Mouse (Mus musculus) hindbrain, embryonic 12.5 days (tissue): ENCODE data around the gene Sdf2l1. TPM values are rescaled to one million over a fixed set of nuclear protein-coding genes. Genes with fewer than 3 reads are reported as not detected.
A peak's percentile ranks its signal among the peaks of the same experiment; 100 is the strongest.
"Not testable (repeated sequence)": the region's sequence is repeated elsewhere in the genome, so short reads cannot be mapped to it uniquely, and the experiment has no call there.

Source experiments
- ATAC-seq: fragments of 200-750 bp; cut with Nextera tagmentation; 2 replicates; pipeline ENCODE4 v1.8.0; 2017; ENCODE audit warnings: moderate TSS enrichment; ENCODE audit not compliant: low FRiP score
- H3K27ac ChIP-seq: fragments of 300-500 bp; sonication (generic); 2 replicates; pipeline ENCODE4 v1.5.1; 2016; ENCODE audit warnings: mild to moderate bottlenecking
- H3K27me3 ChIP-seq: fragments of 300-500 bp; sonication (generic); 2 replicates; pipeline ENCODE4 v1.6.1; 2016; ENCODE audit warnings: mild to moderate bottlenecking
- H3K36me3 ChIP-seq: fragments of 300-500 bp; sonication (generic); 2 replicates; pipeline ENCODE4 v1.6.1; 2016; ENCODE audit warnings: mild to moderate bottlenecking
- H3K4me1 ChIP-seq: fragments of 300-500 bp; sonication (generic); 2 replicates; pipeline ENCODE4 v1.6.1; 2016
- H3K4me2 ChIP-seq: fragments of 300-500 bp; sonication (generic); replicated peaks from 2 replicates; pipeline ENCODE4 v1.6.1; 2016; ENCODE audit warnings: mild to moderate bottlenecking
- H3K4me3 ChIP-seq: fragments of 300-500 bp; sonication (generic); 2 replicates; pipeline ENCODE4 v1.5.1; 2016; ENCODE audit warnings: mild to moderate bottlenecking
- H3K9ac ChIP-seq: fragments of 300-500 bp; sonication (generic); 2 replicates; pipeline ENCODE4 v1.6.1; 2016; ENCODE audit warnings: mild to moderate bottlenecking, moderate library complexity
- H3K9me3 ChIP-seq: fragments of 300-500 bp; sonication (generic); replicated peaks from 2 replicates; pipeline ENCODE4 v1.6.1; 2016; ENCODE audit warnings: mild to moderate bottlenecking
- WGBS: fragments of 180-500 bp; shearing (Covaris S2); methylation state at CpG from one replicate; pipeline ENCODE4 v1.1.7; 2016; 5-methylcytosine and 5-hydroxymethylcytosine counted together
- polyA plus RNA-seq: library from polyadenylated mRNA; unstranded; fragments of >200 nt; fragmentation: Nextera tagmentation; extraction: Ambion mirVana; gene quantifications from 2 replicates; pipeline ENCODE4 v1.2.1, GENCODE M21; 2016

Sdf2l1 gene
- polyA plus RNA-seq = 57.6 and 67.0 TPM in 2 replicates

- no peaks in the 10 kb centered on the region for H3K27me3 ChIP-seq
- peak within 1 kb of the TSS; percentile 66 for H3K4me3 ChIP-seq
- H3K4me1 ChIP-seq = peaks cover 18% of the 10 kb centered on the region
- H3K9me3 ChIP-seq = no peaks in the 10 kb centered on the region
- peak within 1 kb of the TSS; percentile 85 for H3K27ac ChIP-seq
- H3K9ac ChIP-seq = peak within 1 kb of the TSS; percentile 68
- under 1% methylated on average over 47 of the region's 47 CpGs for WGBS
- H3K36me3 ChIP-seq = no peaks in the 10 kb centered on the region
- ATAC-seq = peak; percentile 98
- peak within 1 kb of the TSS; percentile 99 for H3K4me2 ChIP-seq
Measured at GRCm38 (mm10) chr16:17132089-17132905, at the start of gene Sdf2l1. Gene Sdf2l1 (minus strand): TSS chr16:17132383.

- Histone ChIP-seq H3K4me2 (no peak overlapping the region), H3K4me3 (no peak overlapping the region), H3K36me3 (peaks cover 14% of the 10 kb centered on the region; the same call in 1 of the 2 replicates), H3K27me3 (no peaks in the 10 kb centered on the region), H3K27ac (no peak overlapping the region), H3K4me1 (no peaks in the 10 kb centered on the region), H3K9me3 (no peaks in the 10 kb centered on the region), H3K9ac (no peak overlapping the region)
- ATAC-seq = no peak
- 90% methylated on average over 4 of the region's 4 CpGs for WGBS
Measured at GRCm38 (mm10) chr16:17181382-17181781, 49.2 kb upstream of the Sdf2l1 start.

- Histone ChIP-seq H3K27me3 (no peaks in the 10 kb centered on the region), H3K4me3 (no peak overlapping the region), H3K9ac (no peak overlapping the region), H3K4me2 (no peak overlapping the region), H3K27ac (no peak overlapping the region), H3K4me1 (no peaks in the 10 kb centered on the region), H3K9me3 (no peaks in the 10 kb centered on the region), H3K36me3 (peaks cover 20% of the 10 kb centered on the region)
- 91% methylated on average over 3 of the region's 3 CpGs for WGBS
- no peak for ATAC-seq
Measured at GRCm38 (mm10) chr16:17179706-17180105, 47.5 kb upstream of the Sdf2l1 start.

- H3K9ac ChIP-seq = no peak overlapping the region
- ATAC-seq = no peak
- H3K27me3 ChIP-seq = no peaks in the 10 kb centered on the region
- H3K4me1 ChIP-seq = no peaks in the 10 kb centered on the region
- peaks cover 32% of the 10 kb centered on the region for H3K36me3 ChIP-seq
- no peaks in the 10 kb centered on the region for H3K9me3 ChIP-seq
- no peak overlapping the region for H3K4me2 ChIP-seq
- no peak overlapping the region for H3K27ac ChIP-seq
- WGBS = 94% methylated on average over 1 of the region's 1 CpGs
- no peak overlapping the region for H3K4me3 ChIP-seq
Measured at GRCm38 (mm10) chr16:17177623-17178170, 45.5 kb upstream of the Sdf2l1 start.

- Histone ChIP-seq H3K27me3 (no peaks in the 10 kb centered on the region), H3K4me2 (no peak overlapping the region), H3K27ac (no peak overlapping the region), H3K9ac (no peak overlapping the region), H3K4me3 (no peak overlapping the region), H3K9me3 (no peaks in the 10 kb centered on the region), H3K4me1 (no peaks in the 10 kb centered on the region), H3K36me3 (peaks cover 45% of the 10 kb centered on the region)
- ATAC-seq = no peak
- 100% methylated on average over 2 of the region's 2 CpGs for WGBS
Measured at GRCm38 (mm10) chr16:17175765-17176164, 43.6 kb upstream of the Sdf2l1 start.

GRCm38 (mm10) chr16:17168049-17168448 lies 35.9 kb upstream of the Sdf2l1 start:
- H3K27me3 ChIP-seq = no peaks in the 10 kb centered on the region
- H3K9me3 ChIP-seq = no peaks in the 10 kb centered on the region
- H3K36me3 ChIP-seq = peaks cover 40% of the 10 kb centered on the region
- no peak overlapping the region for H3K27ac ChIP-seq
- no peak for ATAC-seq
- 87% methylated on average over 5 of the region's 5 CpGs for WGBS
- H3K9ac ChIP-seq = no peak overlapping the region
- no peak overlapping the region for H3K4me2 ChIP-seq
- no peak overlapping the region for H3K4me3 ChIP-seq
- H3K4me1 ChIP-seq = no peaks in the 10 kb centered on the region

GRCm38 (mm10) chr16:17167179-17167578 lies 35.0 kb upstream of the Sdf2l1 start:
- H3K36me3 ChIP-seq = peaks cover 37% of the 10 kb centered on the region
- no peaks in the 10 kb centered on the region for H3K4me1 ChIP-seq
- no peak overlapping the region for H3K27ac ChIP-seq

GRCm38 (mm10) chr16:17165478-17165877 lies 33.3 kb upstream of the Sdf2l1 start:
- H3K27me3 ChIP-seq, H3K4me2 ChIP-seq, H3K27ac ChIP-seq, H3K4me3 ChIP-seq, H3K9ac ChIP-seq, ATAC-seq, H3K9me3 ChIP-seq, H3K4me1 ChIP-seq: not testable (repeated sequence)
- WGBS = 89% methylated on average over 1 of the region's 1 CpGs
- H3K36me3 ChIP-seq = peaks cover 30% of the 10 kb centered on the region

More at GRCm38 (mm10) chr16:17167179-17167578, 35.0 kb upstream of the Sdf2l1 start:
- no peak for ATAC-seq
- Histone ChIP-seq H3K27me3 (no peaks in the 10 kb centered on the region), H3K9me3 (no peaks in the 10 kb centered on the region), H3K4me3 (no peak overlapping the region), H3K4me2 (no peak overlapping the region), H3K9ac (no peak overlapping the region)

GRCm38 (mm10) chr16:17154346-17154745 lies 22.2 kb upstream of the Sdf2l1 start:
- H3K9ac ChIP-seq = no peak overlapping the region
- no peak overlapping the region for H3K4me2 ChIP-seq
- H3K36me3 ChIP-seq = peaks cover 60% of the 10 kb centered on the region
- no peaks in the 10 kb centered on the region for H3K4me1 ChIP-seq
- ATAC-seq = no peak
- no peak overlapping the region for H3K27ac ChIP-seq
- WGBS = 92% methylated on average over 2 of the region's 2 CpGs
- H3K9me3 ChIP-seq = no peaks in the 10 kb centered on the region
- H3K27me3 ChIP-seq = no peaks in the 10 kb centered on the region
- no peak overlapping the region for H3K4me3 ChIP-seq

GRCm38 (mm10) chr16:17151874-17152273 lies 19.7 kb upstream of the Sdf2l1 start:
- Histone ChIP-seq H3K4me3 (no peak overlapping the region), H3K9ac (no peak overlapping the region), H3K9me3 (no peaks in the 10 kb centered on the region), H3K27me3 (peaks cover 12% of the 10 kb centered on the region), H3K36me3 (peaks cover 44% of the 10 kb centered on the region), H3K27ac (no peak overlapping the region), H3K4me2 (no peak overlapping the region), H3K4me1 (peaks cover 12% of the 10 kb centered on the region)
- no peak for ATAC-seq
- 96% methylated on average over 4 of the region's 4 CpGs for WGBS

- no peak overlapping the region for H3K4me3 ChIP-seq
- no peak overlapping the region for H3K4me2 ChIP-seq
- H3K27me3 ChIP-seq = peaks cover 12% of the 10 kb centered on the region
- H3K9ac ChIP-seq = no peak overlapping the region
- no peaks in the 10 kb centered on the region for H3K9me3 ChIP-seq
- peaks cover 43% of the 10 kb centered on the region for H3K36me3 ChIP-seq
- 89% methylated on average over 7 of the region's 7 CpGs for WGBS
- H3K4me1 ChIP-seq = peaks cover 12% of the 10 kb centered on the region
- no peak overlapping the region for H3K27ac ChIP-seq
- ATAC-seq = no peak
Measured at GRCm38 (mm10) chr16:17150520-17151258, 18.5 kb upstream of the Sdf2l1 start.

GRCm38 (mm10) chr16:17148084-17148483 lies 15.9 kb upstream of the Sdf2l1 start:
- 0 out of 2 replicates have a peak, but pooled peaks have one; percentile 14 for ATAC-seq
- H3K4me2 ChIP-seq = peak overlapping the region; percentile 93
- 6% methylated on average over 16 of the region's 16 CpGs for WGBS
- H3K9me3 ChIP-seq = no peaks in the 10 kb centered on the region
- no peak overlapping the region for H3K27ac ChIP-seq
- peak overlapping the region; percentile 55 for H3K4me3 ChIP-seq
- H3K9ac ChIP-seq = peak overlapping the region; percentile 29; the same call in 1 of the 2 replicates
- H3K27me3 ChIP-seq = peaks cover 12% of the 10 kb centered on the region
- peaks cover 12% of the 10 kb centered on the region for H3K4me1 ChIP-seq
- peaks cover 21% of the 10 kb centered on the region for H3K36me3 ChIP-seq
